Mouse (Mus musculus): ENCODE measurements around the gene Gm10964. TPM values are rescaled to one million over a fixed set of nuclear protein-coding genes. Genes with fewer than 3 reads are reported as not detected.

Gene Gm10964
- polyA plus RNA-seq, 1 experiment from 2014 or later: not detected

- no peak overlapping the region for H3K9ac ChIP-seq (ENCODE audit: low read depth, low read length)
- H3K4me2 ChIP-seq (ENCODE audit: low read length): no peak overlapping the region
- H3K9me3 ChIP-seq (replicated peaks; ENCODE audit: control insufficient read depth, low read length, poor library complexity, severe bottlenecking): no peaks in the 10 kb centered on the region
- no peak overlapping the region for H3K4me3 ChIP-seq (ENCODE audit: low read depth, low read length)
- peaks cover 7% of the 10 kb centered on the region; the same call in 1 of the 2 replicates for H3K4me1 ChIP-seq (ENCODE audit: control insufficient read depth, insufficient read depth, low read length)
- ATAC-seq: no peak
- H3K36me3 ChIP-seq (ENCODE audit: control insufficient read depth, insufficient read depth, low read length): no peaks in the 10 kb centered on the region
- H3K27ac ChIP-seq (ENCODE audit: low read length): no peak overlapping the region
- 89% methylated on average over 8 of the region's 8 CpGs for WGBS
- no peaks in the 10 kb centered on the region for H3K27me3 ChIP-seq (ENCODE audit: control insufficient read depth, insufficient read depth, low read depth, low read length)
Observed at GRCm38 (mm10) chr3:103714942-103715341, 24.2 kb upstream of the Gm10964 start.

- ATAC-seq: no peak
- no peaks in the 10 kb centered on the region for H3K9me3 ChIP-seq (replicated peaks; ENCODE audit: control insufficient read depth, low read length, poor library complexity, severe bottlenecking)
- peaks cover 7% of the 10 kb centered on the region; the same call in 1 of the 2 replicates for H3K4me1 ChIP-seq (ENCODE audit: control insufficient read depth, insufficient read depth, low read length)
- H3K9ac ChIP-seq (ENCODE audit: low read depth, low read length): no peak overlapping the region
- no peaks in the 10 kb centered on the region for H3K27me3 ChIP-seq (ENCODE audit: control insufficient read depth, insufficient read depth, low read depth, low read length)
- H3K4me2 ChIP-seq (ENCODE audit: low read length): no peak overlapping the region
- no peak overlapping the region for H3K27ac ChIP-seq (ENCODE audit: low read length)
- H3K4me3 ChIP-seq (ENCODE audit: low read depth, low read length): no peak overlapping the region
- H3K36me3 ChIP-seq (ENCODE audit: control insufficient read depth, insufficient read depth, low read length): no peaks in the 10 kb centered on the region
- WGBS: 26% methylated on average over 11 of the region's 11 CpGs
Observed at GRCm38 (mm10) chr3:103715762-103716693, 23.1 kb upstream of the Gm10964 start.

- Histone ChIP-seq H3K9ac (ENCODE audit: low read depth, low read length) (no peak overlapping the region), H3K27me3 (ENCODE audit: control insufficient read depth, insufficient read depth, low read depth, low read length) (no peaks in the 10 kb centered on the region), H3K36me3 (ENCODE audit: control insufficient read depth, insufficient read depth, low read length) (no peaks in the 10 kb centered on the region), H3K4me1 (ENCODE audit: control insufficient read depth, insufficient read depth, low read length) (peaks cover 7% of the 10 kb centered on the region; the same call in 1 of the 2 replicates), H3K4me2 (ENCODE audit: low read length) (no peak overlapping the region), H3K27ac (ENCODE audit: low read length) (no peak overlapping the region), H3K4me3 (ENCODE audit: low read depth, low read length) (no peak overlapping the region), H3K9me3 (replicated peaks; ENCODE audit: control insufficient read depth, low read length, poor library complexity, severe bottlenecking) (no peaks in the 10 kb centered on the region)
- ATAC-seq: no peak
- WGBS: 46% methylated on average over 15 of the region's 15 CpGs
Observed at GRCm38 (mm10) chr3:103716774-103717760, 22.1 kb upstream of the Gm10964 start.

- no peak for ATAC-seq
- 95% methylated on average over 4 of the region's 4 CpGs for WGBS
- H3K27me3 ChIP-seq (ENCODE audit: control insufficient read depth, insufficient read depth, low read depth, low read length): no peaks in the 10 kb centered on the region
- H3K4me2 ChIP-seq (ENCODE audit: low read length): no peak overlapping the region
- H3K9ac ChIP-seq (ENCODE audit: low read depth, low read length): no peak overlapping the region
- H3K9me3 ChIP-seq (replicated peaks; ENCODE audit: control insufficient read depth, low read length, poor library complexity, severe bottlenecking): no peaks in the 10 kb centered on the region
- H3K4me3 ChIP-seq (ENCODE audit: low read depth, low read length): no peak overlapping the region
- peaks cover 7% of the 10 kb centered on the region; the same call in 1 of the 2 replicates for H3K4me1 ChIP-seq (ENCODE audit: control insufficient read depth, insufficient read depth, low read length)
- no peaks in the 10 kb centered on the region for H3K36me3 ChIP-seq (ENCODE audit: control insufficient read depth, insufficient read depth, low read length)
- H3K27ac ChIP-seq (ENCODE audit: low read length): no peak overlapping the region
Observed at GRCm38 (mm10) chr3:103718728-103719127, 20.4 kb upstream of the Gm10964 start.

GRCm38 (mm10) chr3:103724137-103724536 lies 15.0 kb upstream of the Gm10964 start:
- Histone ChIP-seq H3K36me3 (ENCODE audit: control insufficient read depth, insufficient read depth, low read length) (no peaks in the 10 kb centered on the region), H3K4me2 (ENCODE audit: low read length) (no peak overlapping the region), H3K4me3 (ENCODE audit: low read depth, low read length) (no peak overlapping the region), H3K27me3 (ENCODE audit: control insufficient read depth, insufficient read depth, low read depth, low read length) (no peaks in the 10 kb centered on the region), H3K27ac (ENCODE audit: low read length) (no peak overlapping the region), H3K4me1 (ENCODE audit: control insufficient read depth, insufficient read depth, low read length) (0 out of 2 replicates have a peak, but pooled peaks cover 3% of the 10 kb centered on the region), H3K9ac (ENCODE audit: low read depth, low read length) (no peak overlapping the region), H3K9me3 (replicated peaks; ENCODE audit: control insufficient read depth, low read length, poor library complexity, severe bottlenecking) (no peaks in the 10 kb centered on the region)
- ATAC-seq: no peak
- 55% methylated on average over 3 of the region's 3 CpGs for WGBS

GRCm38 (mm10) chr3:103726642-103727041 lies 12.5 kb upstream of the Gm10964 start:
- no peaks in the 10 kb centered on the region for H3K9me3 ChIP-seq (replicated peaks; ENCODE audit: control insufficient read depth, low read length, poor library complexity, severe bottlenecking)
- 51% methylated on average over 3 of the region's 3 CpGs for WGBS
- H3K4me1 ChIP-seq (ENCODE audit: control insufficient read depth, insufficient read depth, low read length): no peaks in the 10 kb centered on the region
- H3K27ac ChIP-seq (ENCODE audit: low read length): no peak overlapping the region
- H3K27me3 ChIP-seq (ENCODE audit: control insufficient read depth, insufficient read depth, low read depth, low read length): no peaks in the 10 kb centered on the region
- H3K4me2 ChIP-seq (ENCODE audit: low read length): no peak overlapping the region
- H3K4me3 ChIP-seq (ENCODE audit: low read depth, low read length): no peak overlapping the region
- no peak for ATAC-seq
- H3K9ac ChIP-seq (ENCODE audit: low read depth, low read length): no peak overlapping the region
- H3K36me3 ChIP-seq (ENCODE audit: control insufficient read depth, insufficient read depth, low read length): no peaks in the 10 kb centered on the region

GRCm38 (mm10) chr3:103727813-103728326 lies 11.3 kb upstream of the Gm10964 start:
- Histone ChIP-seq H3K4me1 (ENCODE audit: control insufficient read depth, insufficient read depth, low read length) (peaks cover under 1% of the 10 kb centered on the region; the same call in 1 of the 2 replicates), H3K27ac (ENCODE audit: low read length) (no peak overlapping the region), H3K27me3 (ENCODE audit: control insufficient read depth, insufficient read depth, low read depth, low read length) (no peaks in the 10 kb centered on the region), H3K4me2 (ENCODE audit: low read length) (no peak overlapping the region), H3K9ac (ENCODE audit: low read depth, low read length) (no peak overlapping the region), H3K36me3 (ENCODE audit: control insufficient read depth, insufficient read depth, low read length) (no peaks in the 10 kb centered on the region), H3K4me3 (ENCODE audit: low read depth, low read length) (no peak overlapping the region), H3K9me3 (replicated peaks; ENCODE audit: control insufficient read depth, low read length, poor library complexity, severe bottlenecking) (no peaks in the 10 kb centered on the region)
- ATAC-seq: no peak
- 61% methylated on average over 2 of the region's 2 CpGs for WGBS

GRCm38 (mm10) chr3:103729850-103730249 lies 9.3 kb upstream of the Gm10964 start:
- H3K27ac ChIP-seq (ENCODE audit: low read length): no peak overlapping the region
- H3K4me1 ChIP-seq (ENCODE audit: control insufficient read depth, insufficient read depth, low read length): peaks cover 19% of the 10 kb centered on the region
- no peak for ATAC-seq
- H3K27me3 ChIP-seq (ENCODE audit: control insufficient read depth, insufficient read depth, low read depth, low read length): no peaks in the 10 kb centered on the region
- no peaks in the 10 kb centered on the region for H3K9me3 ChIP-seq (replicated peaks; ENCODE audit: control insufficient read depth, low read length, poor library complexity, severe bottlenecking)
- no peaks in the 10 kb centered on the region for H3K36me3 ChIP-seq (ENCODE audit: control insufficient read depth, insufficient read depth, low read length)
- WGBS: 94% methylated on average over 9 of the region's 9 CpGs
- H3K4me2 ChIP-seq (ENCODE audit: low read length): no peak overlapping the region
- no peak overlapping the region for H3K9ac ChIP-seq (ENCODE audit: low read depth, low read length)
- no peak overlapping the region for H3K4me3 ChIP-seq (ENCODE audit: low read depth, low read length)

Data from midbrain, embryonic 16.5 days (tissue).